Mouse (Mus musculus) kidney, adult 18-20 months (tissue): ENCODE measurements at regions not wholly inside any gene's neighbourhood (a gene's known extent, or its start where the extent isn't known, plus 50 kb on each side); places are given as distances from the start of the nearest gene placed in this dataset.
A peak's percentile ranks its signal among the peaks of the same experiment; 100 is the strongest.
"Not testable (repeated sequence)": the region's sequence is repeated elsewhere in the genome, so short reads cannot be mapped to it uniquely, and the experiment has no call there.

ENCODE experiments used
- DNase-seq: peaks from one replicate; pipeline ENCODE4 v3.0.0; 2021

DNA sequence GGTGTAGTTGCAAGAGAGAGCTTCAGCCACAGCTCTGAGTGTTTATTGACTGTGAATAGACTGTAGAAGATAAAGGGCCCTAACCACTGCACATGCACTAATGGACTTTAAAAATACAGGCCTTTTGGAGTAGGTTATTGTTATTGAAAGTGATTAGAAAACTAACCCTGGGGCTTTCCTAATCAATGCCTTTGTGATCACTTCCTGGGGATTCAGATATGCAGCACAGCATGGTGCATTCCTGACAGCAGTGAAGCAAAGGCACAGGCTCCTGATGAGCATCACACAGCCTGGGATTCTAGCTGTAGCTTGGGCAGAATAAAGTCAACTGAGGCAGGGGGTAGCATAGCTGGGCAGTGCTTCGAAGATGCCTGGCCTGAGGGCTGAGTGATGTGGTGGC, 87.3 kb downstream of the Gm11077 start:
- no peak for DNase-seq

DNA sequence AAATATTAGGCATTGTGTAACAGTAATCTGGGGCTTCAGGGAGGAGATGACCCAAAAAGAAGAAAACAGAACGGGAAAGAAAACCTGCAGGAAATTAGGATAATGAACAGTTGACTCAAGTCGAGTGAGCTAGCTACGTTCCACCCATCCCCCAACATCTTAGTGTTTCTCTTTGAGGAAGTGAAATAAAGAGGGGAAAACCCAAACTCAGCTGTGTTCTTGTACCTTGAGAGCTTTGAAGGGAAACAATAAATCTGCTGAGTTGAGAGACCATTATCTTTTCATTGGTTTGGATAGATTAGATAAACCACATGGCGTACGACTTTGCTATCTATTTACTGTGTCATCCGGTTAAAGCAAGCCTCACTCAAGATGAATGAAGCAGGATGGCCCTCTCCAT, 87.7 kb downstream of the Gm11077 start:
- DNase-seq = no peak

DNA sequence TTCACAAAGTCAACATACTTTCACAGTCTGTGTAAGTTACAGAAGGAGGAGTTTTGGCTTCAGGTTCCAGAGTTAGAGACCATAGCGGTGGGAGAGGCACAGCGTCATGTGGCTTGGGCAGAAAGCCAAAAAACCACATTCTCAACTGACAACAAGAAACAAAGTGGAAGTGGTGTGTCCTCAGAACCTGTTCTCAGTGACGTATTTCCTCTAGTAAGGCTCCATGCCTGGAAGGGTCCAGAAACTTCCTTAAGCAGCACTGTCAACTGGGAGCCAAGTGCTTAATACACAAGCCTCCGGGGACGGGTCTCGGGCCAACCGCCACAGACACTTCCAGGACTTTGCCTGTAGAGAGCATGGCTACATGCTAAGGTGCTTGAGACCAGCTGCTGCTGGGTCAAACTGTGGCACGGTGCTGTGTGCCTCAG, 90.4 kb downstream of the Gm11077 start:
- DNase-seq = peak; percentile 3

DNA sequence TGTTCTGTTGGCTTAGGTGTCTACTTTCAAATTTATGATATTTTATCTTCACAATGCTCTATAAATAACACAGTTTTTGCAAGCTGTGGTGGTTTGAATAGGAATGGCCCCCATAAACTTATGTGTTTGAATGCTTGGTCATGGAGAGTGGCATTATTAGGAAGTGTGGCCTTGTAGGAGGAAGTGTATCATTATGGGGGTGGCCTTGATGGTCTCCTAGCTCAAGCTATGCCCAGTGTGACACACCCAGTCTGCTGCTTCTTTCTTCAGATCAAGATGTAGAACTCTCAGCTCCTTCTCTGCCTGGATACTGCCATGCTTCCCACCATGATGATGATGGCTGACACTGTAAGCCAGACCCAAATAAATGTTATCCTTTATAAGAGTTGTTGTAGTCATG, 97.4 kb downstream of the Gm11077 start:
- DNase-seq = no peak

DNA sequence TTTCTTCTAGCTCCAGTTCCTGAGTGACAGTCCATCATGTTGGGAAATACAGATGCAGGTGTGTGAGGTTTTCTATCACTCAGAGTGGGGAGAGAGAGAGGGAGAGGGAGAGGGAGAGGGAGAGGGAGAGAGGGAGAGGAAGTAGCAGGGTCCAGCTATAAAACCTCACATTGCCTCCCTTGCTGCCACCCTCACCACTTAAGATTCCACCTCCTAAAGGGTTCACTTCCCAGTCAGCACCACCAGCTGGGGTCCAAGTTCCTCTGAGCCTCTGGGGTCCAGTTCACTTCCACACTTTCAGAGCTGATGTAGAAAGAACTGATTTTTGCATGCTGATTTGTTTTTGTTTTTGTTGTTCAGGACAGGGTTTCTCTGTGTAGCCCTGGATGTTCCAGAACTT, 98.6 kb downstream of the Gm11077 start:
- no peak for DNase-seq

DNA sequence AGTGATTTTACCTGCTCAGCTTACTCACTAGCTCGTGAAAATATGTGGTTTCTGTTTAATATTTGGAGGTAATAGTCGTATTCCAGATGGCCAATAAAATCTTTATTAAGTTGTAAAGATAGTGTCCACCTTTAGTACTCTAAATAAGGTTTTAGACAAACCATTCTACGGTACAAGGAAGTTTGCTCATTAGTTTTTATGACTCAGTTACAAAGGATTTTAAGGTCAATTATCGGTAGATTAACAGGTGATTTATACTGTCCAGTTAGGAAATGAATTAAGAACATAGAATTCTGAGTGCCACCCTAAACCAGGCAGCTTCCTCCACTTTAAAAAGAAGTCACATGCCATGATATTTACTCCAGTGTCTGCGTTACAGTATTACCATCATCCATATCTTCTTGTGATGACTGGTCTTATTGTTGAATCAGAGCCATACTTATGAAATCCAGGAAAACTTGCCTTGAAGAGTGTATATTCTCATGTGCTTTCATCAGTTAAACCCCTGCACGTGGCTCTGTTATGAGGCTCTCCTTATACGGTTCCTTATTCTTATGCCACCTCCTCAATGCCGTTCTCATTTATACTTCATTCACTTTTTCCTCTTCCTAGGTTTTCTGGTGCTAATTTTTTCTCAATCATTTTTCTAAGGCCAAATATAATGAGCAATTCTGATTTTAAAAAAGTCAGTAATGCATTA, 114.4 kb downstream of the Gm11077 start:
- no peak for DNase-seq

DNA sequence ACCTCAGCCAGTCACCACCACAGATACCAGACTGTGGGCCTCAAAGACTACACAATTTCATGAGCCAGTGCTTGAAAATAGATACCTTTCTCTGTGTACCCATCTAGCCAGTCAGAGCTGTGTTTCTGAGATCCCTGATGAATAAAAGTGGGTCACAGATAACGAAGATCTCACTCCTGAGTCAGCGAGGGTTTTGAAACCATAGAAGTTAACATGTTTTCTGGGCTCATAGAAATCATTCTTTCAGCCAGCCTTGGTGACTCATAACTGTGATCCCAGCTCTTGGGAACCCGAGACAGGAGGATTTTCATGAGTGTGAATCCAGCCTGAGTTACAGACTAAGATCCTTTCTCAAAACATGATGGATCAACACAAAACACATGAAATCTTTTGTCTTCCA, 118.1 kb downstream of the Gm11077 start:
- DNase-seq = no peak

DNA sequence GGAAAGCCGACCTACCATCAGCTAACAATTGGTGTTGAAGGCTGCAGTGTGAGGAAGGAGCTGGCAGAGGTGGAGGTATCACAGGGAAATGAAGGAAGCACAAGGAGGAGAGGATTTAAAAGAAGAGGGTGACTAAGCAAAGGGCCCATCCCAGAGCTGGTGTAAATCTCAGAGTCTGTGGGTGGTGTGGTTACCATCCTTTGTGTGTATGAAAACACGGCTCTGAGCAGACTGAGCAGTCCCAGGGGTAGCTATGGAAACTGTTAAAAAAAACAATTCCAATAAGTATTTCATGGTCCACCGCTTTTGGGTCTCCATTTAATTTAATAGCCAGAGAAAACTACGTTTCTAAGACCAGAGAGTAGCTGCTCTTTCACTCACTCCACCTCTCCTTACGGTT, 123.3 kb downstream of the Gm11077 start:
- no peak for DNase-seq

DNA sequence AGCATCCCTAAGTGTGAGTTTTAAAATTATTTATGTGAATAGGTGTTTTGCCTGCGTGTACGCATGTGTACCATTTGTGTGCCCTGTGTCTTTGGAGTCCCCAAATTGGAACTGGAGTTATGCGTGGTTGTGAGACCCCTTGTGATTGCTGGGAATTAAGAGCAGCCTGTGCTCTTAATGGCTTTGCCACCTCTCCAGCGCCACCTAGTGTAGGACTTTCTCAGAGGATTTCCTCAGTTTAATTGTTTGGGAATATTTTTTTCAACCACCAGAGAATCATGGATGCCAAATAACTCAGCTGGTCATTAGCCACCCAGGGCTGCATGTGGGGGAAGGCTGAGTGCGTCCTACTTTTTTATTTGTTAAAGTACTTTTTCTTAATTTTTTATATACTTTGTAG, 124.4 kb downstream of the Gm11077 start:
- peak; percentile 45 for DNase-seq

DNA sequence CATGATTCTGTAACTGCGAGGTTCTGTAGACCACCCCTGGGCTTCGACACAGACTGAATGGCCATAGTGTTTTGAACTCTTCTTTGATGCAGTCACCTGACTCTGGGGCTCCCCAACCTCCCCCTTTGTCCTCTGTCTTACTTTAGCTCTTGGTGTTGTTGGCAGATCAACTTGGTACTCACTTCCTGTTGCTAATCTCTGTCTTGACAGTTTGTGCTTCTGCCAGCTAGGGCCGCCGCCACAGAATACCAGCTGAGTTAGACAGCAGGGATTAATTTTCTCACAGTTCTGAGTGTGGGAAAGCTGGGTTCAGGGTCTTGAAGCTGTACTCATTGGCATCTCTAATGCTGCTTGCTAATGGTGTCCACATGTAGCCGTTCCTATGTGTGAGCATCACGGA, 125.6 kb downstream of the Gm11077 start:
- DNase-seq = no peak

DNA sequence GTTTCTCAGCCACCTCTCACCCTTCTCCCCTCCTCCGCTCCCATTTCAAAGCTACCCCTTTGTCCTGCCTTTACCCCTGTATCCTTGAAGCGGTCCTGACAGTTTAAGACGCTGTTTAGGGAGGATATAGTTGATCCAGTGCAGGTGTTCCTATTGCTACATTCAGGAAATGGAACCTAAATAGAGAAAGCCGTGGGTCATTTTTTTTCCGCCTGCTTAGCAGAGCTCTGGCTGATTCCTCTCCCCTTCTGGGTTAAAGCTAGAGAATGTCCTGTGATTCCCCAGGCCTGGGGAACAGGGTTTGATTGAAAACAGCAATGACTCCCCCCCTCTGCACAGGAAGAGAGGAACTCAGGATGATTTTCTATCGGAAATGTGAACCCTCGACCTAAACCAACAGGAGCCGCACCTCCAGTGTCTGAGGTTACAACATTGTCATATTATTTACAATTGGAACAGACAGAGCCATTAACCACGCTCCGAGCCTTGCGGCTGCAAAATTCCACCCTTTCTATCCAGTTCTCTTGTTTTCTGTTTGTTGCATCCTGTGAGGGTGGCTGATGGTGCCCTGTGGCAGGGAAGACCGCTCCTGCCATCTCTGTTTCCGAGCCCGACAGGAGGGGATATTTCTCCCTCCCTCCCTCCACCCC, 127.5 kb downstream of the Gm11077 start:
- no peak for DNase-seq

DNA sequence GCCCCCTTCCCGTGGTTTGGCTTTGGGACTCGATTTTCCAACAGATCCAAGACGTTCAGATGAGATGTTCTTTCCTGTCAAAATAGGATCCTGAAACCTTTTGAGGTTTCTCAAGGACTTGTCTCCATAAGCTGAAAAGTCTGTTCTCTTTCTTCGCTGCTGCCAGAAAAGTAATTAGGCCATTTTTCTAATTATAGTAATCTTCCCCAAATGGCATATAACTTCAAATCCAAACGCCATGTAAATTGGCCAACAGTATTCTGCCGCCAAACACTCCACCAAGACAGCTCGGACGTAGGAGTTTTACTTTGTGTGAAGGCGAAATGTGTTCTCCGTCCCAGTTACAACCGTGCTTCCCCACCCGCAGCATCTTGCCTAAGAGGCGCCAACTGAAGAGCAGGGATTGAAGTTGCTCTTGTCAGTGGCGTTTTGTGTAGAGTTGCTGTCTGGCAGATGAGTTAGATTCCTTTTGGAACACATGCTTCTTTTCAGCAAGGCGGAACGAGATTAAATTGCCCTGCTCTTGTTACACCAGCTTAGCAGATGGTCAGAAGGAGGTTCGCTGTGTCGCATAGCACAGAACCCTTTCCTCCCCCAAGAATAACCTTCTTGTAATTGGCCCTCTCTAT, 128.1 kb downstream of the Gm11077 start:
- DNase-seq = no peak

DNA sequence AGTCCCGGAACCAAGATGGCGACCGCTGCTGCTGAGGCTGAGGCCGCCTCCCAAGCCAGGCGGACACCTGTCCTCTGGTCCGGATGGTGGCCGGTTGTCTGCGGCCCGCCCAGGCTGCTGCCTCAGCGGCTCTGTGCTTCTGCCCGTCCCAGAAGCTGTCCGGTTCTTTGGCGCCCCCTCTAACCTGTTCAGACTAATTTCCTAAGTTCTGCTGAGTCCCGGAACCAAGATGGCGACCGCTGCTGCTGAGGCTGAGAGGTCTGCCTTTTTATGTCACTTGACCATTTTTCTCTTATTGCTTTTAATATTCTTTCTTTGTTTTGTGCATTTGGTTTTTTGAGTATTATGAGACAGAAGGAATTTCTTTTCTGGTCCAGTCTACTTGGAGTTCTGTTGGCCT, 140.4 kb downstream of the Gm11077 start:
- DNase-seq = not testable (repeated sequence)

DNA sequence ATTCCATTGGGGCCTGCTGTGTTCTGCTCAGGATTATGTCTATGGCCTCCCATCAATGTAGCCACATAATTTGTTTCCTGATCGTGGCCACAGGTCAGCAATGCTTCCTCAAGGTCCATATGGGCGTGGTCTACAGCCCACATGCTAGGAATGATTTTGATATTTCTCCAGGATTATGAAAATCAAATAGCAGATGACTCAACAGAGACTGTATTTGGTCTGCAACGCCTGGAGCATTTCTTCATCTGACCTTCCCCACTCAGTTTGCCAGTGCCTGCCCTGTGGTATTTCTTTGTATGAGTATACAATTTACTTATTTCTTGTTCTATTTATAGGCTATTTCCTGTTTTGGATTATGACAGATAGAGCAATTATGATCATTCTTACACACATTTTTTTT, 145.7 kb downstream of the Gm11077 start:
- no peak for DNase-seq

DNA sequence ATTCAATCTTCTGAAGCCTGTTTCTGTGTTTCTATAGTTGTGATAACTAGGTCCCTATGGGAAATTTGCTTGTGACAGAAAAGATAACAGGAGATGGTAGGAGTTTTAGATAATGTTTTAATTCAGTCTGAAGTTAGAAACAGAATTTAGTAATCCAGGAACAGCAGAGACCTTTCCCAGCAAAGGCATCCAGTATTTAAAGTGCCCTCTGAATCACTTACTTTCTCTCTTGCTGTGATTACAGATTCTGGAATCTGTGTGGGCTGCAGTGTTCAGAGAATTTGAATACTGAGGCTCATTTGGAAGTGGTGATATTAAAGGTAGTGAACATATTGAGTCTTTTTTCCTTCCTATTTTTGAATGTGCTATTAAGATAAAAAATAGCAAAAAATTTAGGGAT, 154.6 kb downstream of the Gm11077 start:
- DNase-seq = no peak

DNA sequence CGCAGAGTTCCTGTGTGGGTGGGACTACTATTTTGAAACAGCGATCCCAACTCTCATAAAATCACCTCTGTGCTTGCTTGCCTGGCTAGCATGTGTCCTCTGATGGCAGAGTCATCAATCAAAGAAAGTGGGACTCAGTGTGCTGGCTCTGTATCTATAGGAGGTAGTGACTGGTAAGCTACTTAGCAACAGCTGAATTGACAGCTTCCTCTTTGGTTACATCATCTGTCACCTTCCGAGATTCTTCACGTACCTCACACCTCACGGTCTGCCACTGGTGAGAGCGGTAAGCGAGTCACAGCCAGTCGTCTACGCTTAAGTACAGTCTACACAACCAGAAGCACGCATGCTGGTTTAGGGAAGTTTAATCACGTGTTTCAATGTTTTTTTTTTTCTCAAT, 159.5 kb downstream of the Gm11077 start:
- DNase-seq = no peak

DNA sequence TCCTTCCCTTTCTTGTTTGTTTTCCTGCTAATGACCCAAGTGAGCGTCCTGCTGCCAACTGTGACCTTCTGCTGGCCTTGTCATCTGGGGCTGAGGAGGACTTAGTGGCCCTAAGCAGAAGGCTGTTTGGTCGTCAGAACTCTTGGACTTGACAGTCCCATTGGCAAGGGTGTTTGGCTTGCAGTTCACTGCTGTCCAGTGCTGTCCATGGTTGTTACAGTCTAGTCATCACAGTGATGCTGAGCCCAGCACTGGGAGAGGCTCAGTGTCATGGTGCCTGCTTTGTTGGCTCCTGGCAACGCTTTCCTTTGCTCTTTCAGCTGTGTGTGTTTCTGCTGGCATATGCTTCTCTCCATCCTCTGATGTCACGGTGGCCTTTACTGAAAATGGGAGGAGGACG, 161.0 kb downstream of the Gm11077 start:
- DNase-seq = no peak

DNA sequence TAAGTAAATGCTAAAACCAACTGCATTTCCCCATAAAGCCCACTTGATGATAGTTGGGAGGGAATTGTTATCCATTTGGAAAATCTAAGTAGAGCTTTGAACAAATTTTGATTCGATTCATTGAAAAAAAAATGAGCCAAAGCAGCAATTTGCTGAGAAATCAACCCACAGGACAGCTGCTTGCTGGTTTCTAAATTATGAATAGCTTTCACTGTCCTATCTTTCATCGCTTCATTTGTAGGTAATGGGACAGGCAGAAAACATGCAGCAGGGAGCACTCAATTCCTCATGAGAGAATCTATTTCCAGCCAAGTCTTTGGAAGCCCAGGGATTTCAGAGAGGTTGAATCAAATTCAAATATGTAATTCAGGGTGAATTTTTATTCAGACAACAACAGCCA, 161.5 kb downstream of the Gm11077 start:
- DNase-seq = no peak

DNA sequence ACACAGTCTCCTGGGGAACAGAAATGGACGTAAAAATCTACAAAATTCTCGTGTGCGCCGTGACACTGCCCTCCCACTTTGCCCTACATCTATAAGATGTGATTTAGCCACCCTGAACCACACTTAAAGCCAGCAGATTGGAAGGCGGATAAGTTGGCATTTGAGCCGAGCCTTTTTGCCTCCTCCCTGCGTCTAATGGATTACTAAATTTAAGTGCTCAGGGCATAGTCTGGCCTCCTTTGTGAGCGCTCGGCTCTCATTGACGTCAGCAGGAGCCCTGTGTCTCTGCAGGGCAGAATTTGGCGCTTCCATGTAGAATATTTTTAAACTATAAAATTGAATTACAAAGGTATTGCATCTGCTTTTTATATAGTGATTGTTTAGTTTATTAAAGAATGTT, 165.4 kb downstream of the Gm11077 start:
- peak; percentile 25 for DNase-seq

DNA sequence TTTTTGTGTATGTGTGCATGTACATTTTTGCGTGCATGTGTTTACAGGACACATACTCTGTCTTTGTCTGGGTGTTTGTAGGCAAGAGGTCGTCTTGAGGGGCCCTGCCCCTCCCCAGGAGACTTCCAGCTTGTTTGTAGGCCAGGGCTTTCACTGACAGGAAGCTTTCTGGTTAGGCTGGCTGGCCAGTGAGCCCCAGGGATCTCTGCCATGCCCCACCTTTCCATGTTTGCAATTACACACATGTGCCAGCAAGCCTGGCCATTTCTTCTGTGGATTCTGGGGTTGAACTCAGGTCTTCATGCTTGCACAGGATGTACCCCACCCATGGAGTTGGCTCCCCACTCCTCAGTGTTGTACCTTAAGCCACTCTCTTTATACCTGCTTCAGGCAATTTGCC, 166.4 kb downstream of the Gm11077 start:
- DNase-seq = no peak

DNA sequence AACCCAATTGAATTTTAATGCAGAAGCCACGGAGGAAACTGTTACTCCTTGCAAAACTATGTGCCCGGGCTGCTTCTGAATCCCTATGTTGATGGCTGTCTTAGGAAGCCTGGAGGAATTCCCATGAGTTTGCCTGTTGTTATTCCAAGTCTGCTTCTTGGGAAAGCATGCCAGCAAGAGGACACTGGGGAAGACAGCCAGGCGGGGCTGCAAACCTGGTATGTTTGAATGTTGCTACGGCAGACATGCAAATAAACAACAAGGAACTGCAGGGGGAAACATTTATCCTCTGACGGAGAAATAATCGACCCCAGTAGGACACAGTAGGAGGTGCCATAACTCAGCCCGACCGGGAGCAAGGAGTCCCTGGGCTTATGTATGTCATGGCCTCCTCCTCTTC, 168.0 kb downstream of the Gm11077 start:
- DNase-seq = no peak

DNA sequence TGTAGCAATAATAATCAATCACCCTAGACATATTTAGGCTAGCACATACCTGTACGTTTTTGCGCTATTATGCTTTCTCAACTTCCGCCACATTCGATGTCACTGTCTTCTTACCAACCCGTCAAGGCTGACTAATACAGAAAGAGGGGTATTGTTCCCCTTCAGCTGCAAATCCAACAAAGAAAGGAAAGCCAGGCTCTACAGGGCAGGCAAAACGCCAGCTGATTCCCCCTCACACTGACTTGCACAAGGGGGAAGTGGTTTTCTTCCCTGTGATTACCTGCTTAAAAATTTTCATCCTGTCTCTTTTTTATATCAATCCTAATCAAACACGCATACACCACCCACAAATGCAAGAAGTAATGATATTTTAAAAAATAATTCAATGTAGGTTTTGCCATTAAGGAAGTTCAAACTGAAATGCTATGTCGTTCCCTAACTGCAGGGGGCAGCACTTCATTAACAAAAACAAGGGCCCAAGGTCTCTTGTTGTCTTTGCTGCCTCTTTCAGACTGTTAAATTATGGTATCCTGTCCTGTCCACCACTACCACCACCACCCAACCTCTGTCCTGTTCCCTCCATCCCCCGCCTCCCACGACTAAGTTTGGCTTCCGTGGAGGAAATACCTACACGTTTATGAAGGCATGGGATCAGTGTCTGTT, 195.4 kb downstream of the Gm11077 start:
- DNase-seq = peak; percentile 45

DNA sequence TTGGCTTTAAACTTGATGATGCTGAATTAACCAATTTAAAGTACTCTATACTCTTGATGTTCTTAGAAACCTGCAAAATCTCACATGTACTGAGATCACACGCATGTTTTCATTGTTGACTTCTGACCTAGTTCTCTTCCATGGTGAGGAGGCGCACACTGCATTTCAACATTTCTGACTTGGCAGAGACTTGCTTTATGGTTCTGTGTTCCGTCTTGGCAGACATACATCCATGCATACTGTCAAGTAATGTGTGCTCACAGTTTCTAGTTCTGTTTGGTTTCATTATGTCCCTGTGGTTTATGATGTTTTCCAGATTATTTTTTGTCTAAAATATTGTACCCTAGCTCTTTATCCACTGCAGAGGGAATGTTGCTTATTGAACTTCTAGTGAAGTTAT, 198.5 kb downstream of the Gm11077 start:
- DNase-seq = no peak

DNA sequence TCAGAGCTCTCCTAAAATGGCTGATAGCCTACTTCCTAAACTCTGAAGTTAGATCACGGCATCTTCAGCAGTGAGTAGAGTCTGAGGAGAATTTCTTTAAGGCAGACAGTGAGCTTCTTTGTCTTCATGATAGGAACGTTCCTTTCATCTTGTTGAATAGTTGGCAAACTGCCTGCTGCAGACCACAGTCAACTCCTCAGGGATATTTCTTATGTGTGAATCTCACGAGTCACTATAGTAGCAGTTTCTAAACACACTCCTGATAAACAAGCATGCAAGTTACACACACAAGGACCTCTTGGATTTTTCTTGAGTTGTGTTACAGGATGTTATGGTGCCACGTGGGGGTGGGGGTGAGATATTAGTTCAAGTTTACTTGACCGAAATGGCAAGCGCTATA, 205.2 kb downstream of the Gm11077 start:
- DNase-seq = no peak
